Mouse (Mus musculus): ENCODE measurements around the gene Usp27x. TPM values are rescaled to one million over a fixed set of nuclear protein-coding genes. Genes with fewer than 3 reads are reported as not detected.

Usp27x gene
- 0.25 and 0.30 TPM in 2 replicates for polyA plus RNA-seq (2012; rRNA removed)

DNA sequence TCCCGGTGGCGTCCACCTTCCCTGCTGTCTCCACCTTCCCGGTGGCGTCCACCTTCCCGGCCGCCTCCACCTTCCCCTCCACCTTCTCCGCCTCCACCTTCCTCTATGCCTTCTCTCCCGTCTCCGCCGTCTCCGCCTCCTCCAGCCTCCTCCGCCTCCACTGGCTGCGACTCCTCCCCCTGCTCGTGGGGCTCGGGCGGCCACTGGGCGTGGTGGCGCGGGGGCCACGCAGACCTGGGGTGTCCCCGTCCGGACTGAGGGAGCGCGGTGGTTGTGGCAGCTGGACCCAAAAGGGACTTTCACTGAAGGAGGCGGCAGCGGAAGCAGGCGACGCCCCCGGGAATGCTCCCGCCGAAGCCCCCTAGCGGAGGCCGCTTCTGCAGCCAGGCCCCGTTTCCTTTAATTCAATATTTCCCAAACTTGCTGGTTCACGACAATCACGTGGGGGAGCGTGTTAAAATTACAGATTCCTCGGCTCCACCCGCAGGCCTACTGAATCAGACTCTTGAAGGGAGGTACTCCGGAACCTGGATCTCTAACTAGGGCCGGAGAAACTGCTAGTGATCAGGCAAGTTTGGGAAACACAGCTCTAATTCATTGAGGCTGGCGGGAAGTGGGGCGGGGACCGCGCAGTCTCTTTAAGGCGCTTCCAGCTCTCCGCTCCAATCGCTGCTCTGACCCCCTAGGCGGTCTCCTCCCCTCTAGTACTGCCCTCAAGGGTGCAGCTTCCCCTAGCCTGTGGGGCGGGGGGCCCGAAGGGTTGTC, at the start of gene Usp27x:
TSS of gene Usp27x (minus strand) at position 115 of the 765 bp plus-strand sequence.
- DNase-seq (ENCODE audit: low read depth, low spot score): no peak
- WGBS: 15% methylated on average over 51 of the region's 51 CpGs

- peak; percentile 32 for DNase-seq (ENCODE audit: low read depth, low spot score)
- 15% methylated on average over 26 of the region's 26 CpGs for WGBS
Measured at GRCm38 (mm10) chrX:7422691-7423111, 47.1 kb upstream of the Usp27x start.

DNA sequence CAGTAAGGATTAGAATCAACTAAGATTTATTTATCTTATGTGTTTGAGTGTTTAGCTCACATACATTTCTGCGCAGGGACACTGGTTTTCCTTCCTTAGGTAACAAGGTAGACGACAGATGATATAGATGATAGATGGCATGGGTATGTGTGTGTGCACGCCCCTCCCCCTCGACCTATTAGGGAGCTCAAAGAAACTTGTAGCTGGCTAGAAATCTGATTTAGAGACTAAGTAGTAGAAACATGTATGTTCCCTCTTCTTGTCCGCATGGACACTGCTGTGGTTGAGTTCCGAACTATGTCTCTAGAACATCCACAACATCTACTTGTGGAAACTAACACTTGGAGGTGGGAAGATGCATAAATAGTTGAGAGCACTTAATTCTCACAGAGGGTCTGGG, 46.5 kb upstream of the Usp27x start:
- 66% methylated on average over 6 of the region's 6 CpGs for whole genome bisulfite sequencing
- no peak for DNase-seq (ENCODE audit: low read depth, low spot score)

GRCm38 (mm10) chrX:7421016-7421415, 45.4 kb upstream of the Usp27x start:
- WGBS: 33% methylated on average over 3 of the region's 3 CpGs
- peak; percentile 44 for DNase-seq (ENCODE audit: low read depth, low spot score)

- DNase-seq (ENCODE audit: low read depth, low spot score): no peak
- 68% methylated on average over 12 of the region's 12 CpGs for WGBS
Measured at GRCm38 (mm10) chrX:7416178-7416871, 40.7 kb upstream of the Usp27x start.

GRCm38 (mm10) chrX:7415308-7415707, 39.7 kb upstream of the Usp27x start:
- WGBS: 70% methylated on average over 6 of the region's 6 CpGs
- no peak for DNase-seq (ENCODE audit: low read depth, low spot score)

DNA sequence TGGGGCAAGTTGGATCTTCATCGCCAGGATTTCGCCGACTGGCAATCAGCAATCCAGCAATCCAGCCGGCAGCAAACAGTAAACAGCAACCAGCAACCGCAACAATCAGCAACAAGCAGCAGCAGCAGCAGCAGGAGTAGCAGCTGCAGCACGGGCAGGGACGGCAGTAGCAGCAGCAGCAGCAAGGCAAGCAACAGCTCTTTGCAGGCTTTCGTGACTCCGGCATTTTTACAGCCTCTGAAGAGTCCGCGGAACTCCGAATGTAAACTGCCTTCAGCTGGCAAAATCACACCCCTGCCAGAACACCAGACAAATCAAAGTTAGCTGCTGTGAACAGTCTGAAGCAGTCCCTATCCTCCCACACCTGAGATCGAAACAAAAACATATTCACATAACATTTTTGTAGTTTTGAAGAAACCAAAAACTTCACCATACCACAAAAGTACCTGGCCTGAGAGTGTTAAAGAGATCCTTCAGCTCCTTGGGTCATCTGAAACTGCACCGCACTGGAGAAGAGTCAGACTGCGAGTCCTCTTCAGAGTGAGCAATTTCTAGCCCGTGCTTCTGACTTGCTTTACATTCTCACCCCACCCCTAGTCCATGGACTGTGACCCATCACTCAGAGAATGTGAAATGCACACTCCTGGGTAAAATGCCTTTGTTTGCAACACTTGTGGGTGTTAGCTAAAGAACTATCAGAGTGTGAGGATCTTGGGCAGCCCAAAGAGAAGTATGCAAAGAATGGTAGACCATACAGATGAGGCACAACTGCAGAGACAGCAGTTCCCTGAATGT, 36.8 kb upstream of the Usp27x start:
- DNase-seq (ENCODE audit: low read depth, low spot score): no peak
- WGBS: 40% methylated on average over 16 of the region's 16 CpGs

GRCm38 (mm10) chrX:7376586-7376985, 956 bp upstream of the Usp27x start:
- no peak for DNase-seq (ENCODE audit: low read depth, low spot score)
- WGBS: 47% methylated on average over 4 of the region's 4 CpGs

DNA sequence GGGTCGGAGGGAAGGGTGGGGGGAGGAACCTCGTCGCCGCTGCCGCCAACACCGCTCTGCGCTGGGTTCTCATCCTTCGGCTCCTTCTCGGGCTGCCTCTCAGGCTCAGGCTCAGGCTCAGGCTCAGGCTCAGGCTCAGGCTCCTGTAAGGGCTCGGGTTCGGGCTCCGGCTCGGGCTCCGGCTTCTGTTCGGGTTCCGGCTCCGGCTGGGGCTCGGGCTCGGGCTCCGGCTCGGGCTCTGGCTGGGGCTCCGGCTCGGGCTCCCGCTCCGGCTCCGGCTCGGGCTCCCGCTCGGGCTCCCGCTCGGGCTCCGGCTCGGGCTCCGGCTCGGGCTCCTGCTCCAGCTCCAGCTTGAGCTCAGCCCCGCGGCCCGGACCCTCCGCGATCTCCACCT, 311 bp downstream of the Usp27x start:
- WGBS: 40% methylated on average over 38 of the region's 40 CpGs
- no peak for DNase-seq (ENCODE audit: low read depth, low spot score)

DNA sequence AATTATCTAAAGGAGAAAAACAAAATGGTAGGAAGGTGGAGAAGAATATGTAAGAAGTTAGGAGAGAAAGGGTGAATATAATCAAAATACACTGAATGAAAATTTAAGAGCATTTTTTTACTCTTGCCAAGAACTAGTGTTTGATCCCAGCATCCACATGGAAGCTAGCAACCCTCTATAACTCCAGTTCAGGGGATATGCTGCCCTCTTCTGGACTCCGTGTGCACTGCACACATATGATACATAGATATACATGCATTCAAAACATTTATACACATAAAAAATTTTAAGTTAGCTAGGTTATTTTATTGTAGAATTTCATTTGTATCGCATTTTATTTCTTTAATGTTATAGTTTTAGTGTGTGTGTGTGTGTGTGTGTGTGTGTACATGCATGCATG, 50.2 kb downstream of the Usp27x start:
- no peak for DNase-seq (ENCODE audit: low read depth, low spot score)
- WGBS: 42% methylated on average over 2 of the region's 2 CpGs

- DNase-seq (ENCODE audit: low read depth, low spot score): no peak
- WGBS: 16% methylated on average over 7 of the region's 7 CpGs
Measured at GRCm38 (mm10) chrX:7322288-7322687, 53.3 kb downstream of the Usp27x start.

Other genes starting within 250 kb of the Usp27x start
- gene Clcn5, start 56.5 kb downstream of the Usp27x start, polyA plus RNA-seq (2012; rRNA removed): 3.3 and 7.5 TPM in 2 replicates
- gene Foxp3, start 197.8 kb upstream of the Usp27x start, polyA plus RNA-seq (2012; rRNA removed): 0.53 and 0.69 TPM in 2 replicates
- gene Ppp1r3f, start 198.5 kb upstream of the Usp27x start, polyA plus RNA-seq (2012; rRNA removed): 0.60 and 1.8 TPM in 2 replicates
- 13.0 TPM in 2 replicates for gene Ccdc22, start 229.7 kb upstream of the Usp27x start, polyA plus RNA-seq (2012; rRNA removed)
- gene Cacna1f, start 231.3 kb upstream of the Usp27x start, polyA plus RNA-seq (2012; rRNA removed): 0.01 TPM in 2 replicates

Data from large intestine, adult 2 months (tissue).